In genomic region chr19:29647651-29648549, GRCm38 (mm10) we compare ENCODE assay signal across 8 mouse cellular contexts. TPM values are rescaled to one million over a fixed set of nuclear protein-coding genes. Genes with fewer than 3 reads are reported as not detected.
DNase-seq lines count a peak whose midpoint lies in the region; ATAC-seq lines count a peak whose summit lies in the region.

Gene Ermp1 (minus strand): TSS chr19:29648415.

- H3K36me3 ChIP-seq in hindbrain, embryonic 16.5 days (ENCODE audit: control insufficient read depth, insufficient read depth, low read length) = no peaks in the 10 kb centered on the region
- H3K36me3 ChIP-seq in macrophage (ENCODE audit: inconsistent target) = no peaks in the 10 kb centered on the region

- peak; percentile 97 for ATAC-seq in hindbrain, embryonic 16.5 days

- H3K4me1 ChIP-seq in hindbrain, embryonic 16.5 days (ENCODE audit: control insufficient read depth, insufficient read depth, low read depth, low read length) = no peaks in the 10 kb centered on the region

- DNase-seq in T-cell, adult 2 months (ENCODE audit: low spot score) = peak; percentile 94
- DNase-seq in cerebellum, postnatal 36 days = peak; percentile 99 to 100
- peak; percentile 97 for DNase-seq in gastrocnemius, adult 18-20 months (ENCODE audit: low spot score)
- peak; percentile 99 for DNase-seq in left cerebral cortex, adult 18-20 months (ENCODE audit: low spot score in 2 of 2)
- DNase-seq in right cerebral cortex, adult 18-20 months = peak; percentile 97
- peak; percentile 87 for DNase-seq in urinary bladder, postnatal 10 days (ENCODE audit: low spot score)

- peak within 1 kb of the TSS; percentile 91 for H3K27ac ChIP-seq in hindbrain, embryonic 16.5 days (ENCODE audit: low read depth, low read length)
- no peak within 1 kb of the TSS for H3K27ac ChIP-seq in macrophage

- under 1% methylated on average over 77 of the region's 90 CpGs for WGBS in hindbrain, embryonic 16.5 days
- 2% methylated on average over 76 of the region's 90 CpGs for WGBS in macrophage (ENCODE audit: missing documents)

- H3K4me2 ChIP-seq in hindbrain, embryonic 16.5 days (ENCODE audit: low read length) = peak within 1 kb of the TSS; percentile 75

- peaks cover 7% of the 10 kb centered on the region; the same call in 1 of the 2 replicates for H3K79me2 ChIP-seq in macrophage (ENCODE audit: inconsistent target)

- no peaks in the 10 kb centered on the region for H3K27me3 ChIP-seq in hindbrain, embryonic 16.5 days (replicated peaks; ENCODE audit: control insufficient read depth, insufficient read depth, low read length)

- H3K9ac ChIP-seq in hindbrain, embryonic 16.5 days (ENCODE audit: low read depth, low read length) = peak within 1 kb of the TSS; percentile 92

- H3K9me3 ChIP-seq in hindbrain, embryonic 16.5 days (ENCODE audit: control insufficient read depth, low read length) = no peaks in the 10 kb centered on the region

- peak within 1 kb of the TSS; percentile 93 for H3K4me3 ChIP-seq in hindbrain, embryonic 16.5 days (ENCODE audit: low read length)
- H3K4me3 ChIP-seq in macrophage (ENCODE audit: inconsistent target) = peak within 1 kb of the TSS; percentile 43

RNA-seq across cellular contexts. Expression of gene Ermp1, which starts in this region (rescaled TPM):
- 1 to 10 TPM; 8.0 to 8.2 TPM for total RNA-seq in gastrocnemius, adult 18-20 months (2021)
- 10.1 and 11.2 TPM in 2 replicates for polyA plus RNA-seq in hindbrain, embryonic 16.5 days (2015; fragmentation: Nextera tagmentation; extraction: Ambion mirVana)
- total RNA-seq in left cerebral cortex, adult 18-20 months (2021) = 10 to 100 TPM; 37.0 to 38.0 TPM
- 10 to 100 TPM in 11 of 26 experiments, 1 to 10 TPM in 15; 1.6 to 18.6 (median 9.6) TPM for total RNA-seq in macrophage (2018; cell fraction: chromatin; rRNA removed)
- total RNA-seq in macrophage (2018; cell fraction: cytosol; rRNA removed) = 10 to 100 TPM in 13 of 26 experiments, 1 to 10 TPM in 13; 6.3 to 13.8 (median 9.8) TPM
- total RNA-seq in macrophage (2018; cell fraction: nucleus; rRNA removed) = 10 to 100 TPM in 24 of 26 experiments, 1 to 10 TPM in 2; 7.4 to 41.3 (median 15.2) TPM
- polyA plus RNA-seq in macrophage (2018) = 8.3 to 25.2 TPM (median 13.2 TPM) in 3 replicates

Comparison
In these comparisons a context has a peak if more than half of its experiments do, and no peak if none do; other contexts are left out.
1. RNA of gene Ermp1 (total RNA-seq): 37.0 to 38.0 TPM in left cerebral cortex, adult 18-20 months; 8.0 to 8.2 TPM in gastrocnemius, adult 18-20 months; every median in the first group is over 4 times any median in the second.
2. Peak in every context shown above with its lines, with median percentiles within 50 percentile points of each other: DNase-seq.